Mouse (Mus musculus) lung, postnatal 0 days (tissue): ENCODE data around the gene Trpc4ap.

Experiments used
- CTCF ChIP-seq: IDR thresholded peaks from 2 replicates; pipeline ENCODE4 v1.5.1; 2016; ENCODE audit warnings: antibody characterized with exemption, mild to moderate bottlenecking
- EP300 ChIP-seq: IDR thresholded peaks from 2 replicates; pipeline ENCODE4 v1.6.1; 2016; ENCODE audit warnings: antibody characterized with exemption, mild to moderate bottlenecking, control low read depth

DNA sequence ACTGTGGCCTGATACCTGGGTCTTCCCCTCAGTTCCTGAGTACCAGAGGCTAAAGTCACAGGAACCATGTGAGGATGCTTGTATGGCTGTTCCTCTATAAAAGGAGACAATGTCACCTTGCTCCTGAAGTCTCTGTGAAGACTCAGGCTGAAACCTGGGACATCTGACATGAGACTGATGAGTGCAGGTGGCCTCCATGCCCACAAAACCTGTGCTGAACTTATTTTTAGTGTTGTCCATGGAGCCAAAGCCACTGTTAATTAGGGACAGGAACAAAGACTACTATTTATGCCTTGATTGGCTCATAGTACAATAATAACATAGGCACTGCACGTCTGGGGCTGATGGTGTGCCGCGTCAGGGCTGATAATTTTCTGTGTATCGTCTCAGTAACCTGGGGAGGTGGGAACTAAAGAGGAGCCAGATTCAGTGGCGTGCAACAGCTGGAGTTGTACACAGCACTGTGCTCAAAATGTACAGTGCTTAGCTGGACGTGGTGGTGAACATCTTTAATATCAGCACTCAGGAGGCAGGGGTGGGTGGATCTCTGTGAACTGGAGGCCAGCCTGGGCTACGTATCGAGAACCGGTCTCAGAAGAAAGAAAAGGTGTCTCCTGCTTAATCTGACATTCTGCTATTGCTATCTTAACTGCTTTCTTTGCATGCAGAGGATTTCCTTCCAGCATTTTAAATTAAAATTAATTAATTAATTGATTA is 80.2 kb downstream of the Trpc4ap start:
- TF ChIP-seq EP300 (no peak), CTCF (no peak)
